Mouse (Mus musculus): ENCODE data around the gene Slc35c1.

The Slc35c1 gene

DNA sequence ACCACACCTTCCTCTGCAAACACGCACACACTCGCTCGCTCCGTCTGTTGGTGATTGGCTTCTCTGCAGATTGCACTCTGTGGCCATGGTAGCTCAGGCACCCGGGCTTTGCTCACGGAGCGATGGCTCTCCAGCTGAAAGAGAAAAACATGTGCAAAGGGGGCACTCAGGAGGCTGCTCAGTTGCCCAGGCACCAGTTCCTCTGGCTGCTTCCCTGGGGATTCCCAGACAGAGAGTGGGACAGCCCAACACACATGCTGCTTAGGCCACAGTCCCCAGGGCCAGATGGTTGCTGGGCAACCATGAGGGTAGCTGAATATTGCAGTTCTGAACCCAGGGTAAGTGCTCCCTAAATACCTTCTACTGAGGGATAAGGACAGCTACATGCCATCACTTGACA lies 54.7 kb downstream of the Slc35c1 start:
- DNase-seq (ENCODE audit: low spot score in 2 of 2) = no peak

DNA sequence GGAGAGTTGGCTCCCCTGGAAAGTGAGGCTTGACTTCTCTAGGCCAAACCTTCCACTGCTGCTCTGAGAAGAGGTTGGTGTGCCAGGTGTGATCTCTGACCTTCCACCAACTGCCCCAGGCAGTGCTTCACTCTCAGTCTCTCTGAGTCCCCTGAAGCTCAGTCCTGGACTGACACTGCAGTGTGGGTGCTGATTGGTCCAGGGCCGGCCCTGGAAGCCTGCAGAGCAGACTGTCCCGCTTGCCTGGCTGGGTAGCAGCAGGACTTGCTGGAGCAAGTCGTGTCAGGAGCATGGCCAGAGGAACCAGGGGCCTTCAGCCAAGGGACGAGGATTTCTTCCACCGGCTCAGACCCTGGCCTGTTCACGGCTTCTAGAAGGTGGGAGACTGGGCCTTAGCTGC lies 55.6 kb downstream of the Slc35c1 start:
- DNase-seq (ENCODE audit: low spot score in 2 of 2) = no peak

DNA sequence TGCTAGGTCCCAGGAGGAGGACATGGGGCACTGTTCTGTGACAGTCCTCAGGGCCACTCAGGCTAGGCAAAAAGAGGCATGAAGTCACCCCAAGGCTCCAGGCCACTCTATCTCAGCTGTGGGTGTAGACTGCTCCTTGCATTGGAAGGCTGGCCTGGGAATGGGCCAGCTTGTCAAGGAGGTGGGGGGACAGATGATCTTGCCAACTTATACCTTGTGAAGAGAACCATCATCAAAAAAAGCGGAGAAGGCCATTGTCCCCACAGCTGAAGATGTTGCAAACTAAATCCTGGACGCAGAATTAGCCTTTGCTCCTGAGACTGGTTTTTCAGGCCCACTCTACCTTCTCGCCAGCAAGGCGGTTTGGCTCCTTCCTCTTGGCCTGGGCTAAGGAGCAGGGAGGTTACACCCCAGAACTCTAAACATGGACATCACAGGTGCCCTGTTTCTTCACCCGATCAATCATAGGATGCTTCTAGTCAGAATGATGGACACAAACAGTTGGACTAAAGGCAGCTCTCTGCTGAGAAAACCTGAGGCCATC lies 56.5 kb downstream of the Slc35c1 start:
- no peak for DNase-seq (ENCODE audit: low spot score in 2 of 2)

All from spleen, postnatal 36 days (tissue).